Comparison of ENCODE assay signal across 8 mouse cellular contexts in the genomic region with DNA sequence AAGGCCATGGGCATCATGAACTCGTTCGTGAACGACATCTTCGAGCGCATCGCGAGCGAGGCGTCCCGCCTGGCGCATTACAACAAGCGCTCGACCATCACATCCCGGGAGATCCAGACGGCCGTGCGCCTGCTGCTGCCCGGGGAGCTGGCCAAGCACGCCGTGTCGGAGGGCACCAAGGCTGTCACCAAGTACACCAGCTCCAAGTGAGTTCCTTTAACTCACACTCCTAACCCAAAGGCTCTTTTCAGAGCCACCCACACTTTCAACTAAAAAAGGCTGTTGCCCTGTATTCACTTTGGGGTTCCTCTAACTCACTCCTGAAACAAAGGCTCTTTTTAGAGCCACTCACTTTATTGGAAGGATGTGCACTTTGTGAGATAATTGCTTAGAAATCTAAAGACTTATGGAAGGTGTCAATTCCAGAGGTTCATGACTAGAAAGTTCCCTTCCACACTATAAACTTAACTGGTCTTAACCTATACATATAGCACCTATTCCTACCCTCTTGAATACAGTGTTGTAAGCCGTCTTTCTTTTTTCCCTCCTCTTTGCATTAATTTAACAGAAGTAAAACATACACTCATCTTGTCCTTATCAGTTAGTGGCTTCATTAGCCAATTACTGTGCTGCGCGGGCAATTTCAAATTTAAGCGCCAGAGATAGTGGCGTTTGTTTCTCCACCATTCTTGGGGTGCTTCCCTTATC. TPM values are rescaled to one million over a fixed set of nuclear protein-coding genes. Genes with fewer than 3 reads are reported as not detected.
DNase-seq lines count a peak whose midpoint lies in the region; ATAC-seq lines count a peak whose summit lies in the region.
"Not testable (repeated sequence)": the region's sequence is repeated elsewhere in the genome, so short reads cannot be mapped to it uniquely, and the experiment has no call there.

No protein-coding gene starts in this region.

- H3K9me3 ChIP-seq in forebrain, embryonic 16.5 days (ENCODE audit: control insufficient read depth, low read length); hindbrain, embryonic 16.5 days (ENCODE audit: control insufficient read depth, low read length); limb, embryonic 11.5 days (ENCODE audit: control insufficient read depth, low read length); megakaryocyte, embryonic 14.5 days: not testable (repeated sequence)

- H3K27ac ChIP-seq in forebrain, embryonic 16.5 days (ENCODE audit: low read length), result peak overlapping the region; percentile 86
- peak overlapping the region; percentile 77 for H3K27ac ChIP-seq in hindbrain, embryonic 16.5 days (ENCODE audit: low read depth, low read length)
- peak overlapping the region; percentile 83 for H3K27ac ChIP-seq in limb, embryonic 11.5 days (replicated peaks; ENCODE audit: low read depth, low read length)

- H3K4me1 ChIP-seq in forebrain, embryonic 16.5 days (replicated peaks; ENCODE audit: control insufficient read depth, insufficient read depth, low read length), result peaks cover 11% of the 10 kb centered on the region
- H3K4me1 ChIP-seq in hindbrain, embryonic 16.5 days (ENCODE audit: control insufficient read depth, insufficient read depth, low read depth, low read length), result peaks cover 13% of the 10 kb centered on the region
- not testable (repeated sequence) for H3K4me1 ChIP-seq in limb, embryonic 11.5 days (ENCODE audit: control insufficient read depth, insufficient read depth, low read length)
- peaks cover 49% of the 10 kb centered on the region for H3K4me1 ChIP-seq in megakaryocyte, embryonic 14.5 days

- H3K9ac ChIP-seq in forebrain, embryonic 16.5 days (replicated peaks; ENCODE audit: low read depth, low read length), result 0 out of 2 replicates have a peak overlapping the region, but pooled peaks have one; percentile 29
- H3K9ac ChIP-seq in hindbrain, embryonic 16.5 days (ENCODE audit: low read depth, low read length), result peak overlapping the region; percentile 43
- peak overlapping the region; percentile 59 for H3K9ac ChIP-seq in limb, embryonic 11.5 days (ENCODE audit: low read length)

- H3K27me3 ChIP-seq in forebrain, embryonic 16.5 days (replicated peaks; ENCODE audit: control insufficient read depth, insufficient read depth, low read length); hindbrain, embryonic 16.5 days (replicated peaks; ENCODE audit: control insufficient read depth, insufficient read depth, low read length); limb, embryonic 11.5 days (ENCODE audit: control insufficient read depth, insufficient read depth, low read length); megakaryocyte, embryonic 14.5 days (replicated peaks): not testable (repeated sequence)

- H3K4me2 ChIP-seq in forebrain, embryonic 16.5 days (ENCODE audit: low read length), result peak overlapping the region; percentile 66
- peak overlapping the region; percentile 82 for H3K4me2 ChIP-seq in hindbrain, embryonic 16.5 days (ENCODE audit: low read length)
- H3K4me2 ChIP-seq in limb, embryonic 11.5 days (ENCODE audit: low read depth, severe bottlenecking), result peak overlapping the region; percentile 52

- peak overlapping the region; percentile 51 for H3K4me3 ChIP-seq in forebrain, embryonic 16.5 days (replicated peaks; ENCODE audit: low read length)
- peak overlapping the region; percentile 48 for H3K4me3 ChIP-seq in hindbrain, embryonic 16.5 days (ENCODE audit: low read length)
- H3K4me3 ChIP-seq in limb, embryonic 11.5 days (ENCODE audit: low read depth, low read length), result peak overlapping the region; percentile 35
- H3K4me3 ChIP-seq in megakaryocyte, embryonic 14.5 days (replicated peaks), result peak overlapping the region; percentile 85

- DNase-seq in MN1 (ENCODE audit: low spot score), result peak; percentile 50
- DNase-seq in cerebellum, postnatal 14 days, result peak; percentile 36 to 52
- DNase-seq in limb, embryonic 11.5 days (ENCODE audit: low spot score), result peak; percentile 53
- DNase-seq in retina, postnatal 1 day, result peak; percentile 79
- DNase-seq in urinary bladder, postnatal 14 days (ENCODE audit: low spot score), result peak; percentile 19

- 0% methylated on average over 8 of the region's 26 CpGs for WGBS in forebrain, embryonic 16.5 days
- under 1% methylated on average over 15 of the region's 26 CpGs for WGBS in hindbrain, embryonic 16.5 days
- under 1% methylated on average over 19 of the region's 26 CpGs for WGBS in limb, embryonic 11.5 days

- H3K36me3 ChIP-seq in forebrain, embryonic 16.5 days (ENCODE audit: control insufficient read depth, insufficient read depth); hindbrain, embryonic 16.5 days (ENCODE audit: control insufficient read depth, insufficient read depth, low read length); limb, embryonic 11.5 days (ENCODE audit: control insufficient read depth, insufficient read depth, low read length); megakaryocyte, embryonic 14.5 days (replicated peaks; ENCODE audit: low read length): not testable (repeated sequence)

- ATAC-seq in forebrain, embryonic 16.5 days; hindbrain, embryonic 16.5 days; limb, embryonic 11.5 days (ENCODE audit: insufficient number of reproducible peaks, low FRiP score, low TSS enrichment, low read depth): not testable (repeated sequence)

RNA-seq across cellular contexts. Expression of gene Hist1h2bn, which starts 0.5 kb away (rescaled TPM):
- polyA plus RNA-seq in forebrain, embryonic 16.5 days (2015; fragmentation: Nextera tagmentation; extraction: Ambion mirVana), result 0.85 and 2.3 TPM in 2 replicates
- polyA plus RNA-seq in hindbrain, embryonic 16.5 days (2015; fragmentation: Nextera tagmentation; extraction: Ambion mirVana), result not detected in 2 replicates
- polyA plus RNA-seq in limb, embryonic 11.5 days (2014; fragmentation: Nextera tagmentation; extraction: Ambion mirVana), result 1.8 and 2.6 TPM in 2 replicates
- polyA plus RNA-seq in megakaryocyte, embryonic 14.5 days (2012; ENCODE audit: insufficient read depth, low replicate concordance), result 7.1 TPM in 1 of 2 replicates, not detected in the other

RNA-seq across cellular contexts. Expression of gene Hist1h2ak, which starts 0.8 kb away (rescaled TPM):
- 12.3 and 18.7 TPM in 2 replicates for polyA plus RNA-seq in forebrain, embryonic 16.5 days (2015; fragmentation: Nextera tagmentation; extraction: Ambion mirVana)
- polyA plus RNA-seq in hindbrain, embryonic 16.5 days (2015; fragmentation: Nextera tagmentation; extraction: Ambion mirVana), result 3.3 and 4.8 TPM in 2 replicates
- 6.1 and 9.4 TPM in 2 replicates for polyA plus RNA-seq in limb, embryonic 11.5 days (2014; fragmentation: Nextera tagmentation; extraction: Ambion mirVana)
- 18.0 and 72.9 TPM in 2 replicates for polyA plus RNA-seq in megakaryocyte, embryonic 14.5 days (2012; ENCODE audit: insufficient read depth, low replicate concordance)

RNA-seq across cellular contexts. Expression of gene Hist1h4k, which starts 4.1 kb away (rescaled TPM):
- 1.5 and 1.6 TPM in 2 replicates for polyA plus RNA-seq in forebrain, embryonic 16.5 days (2015; fragmentation: Nextera tagmentation; extraction: Ambion mirVana)
- polyA plus RNA-seq in hindbrain, embryonic 16.5 days (2015; fragmentation: Nextera tagmentation; extraction: Ambion mirVana), result not detected in 2 replicates
- 3.4 and 7.1 TPM in 2 replicates for polyA plus RNA-seq in limb, embryonic 11.5 days (2014; fragmentation: Nextera tagmentation; extraction: Ambion mirVana)
- polyA plus RNA-seq in megakaryocyte, embryonic 14.5 days (2012; ENCODE audit: insufficient read depth, low replicate concordance), result 53.8 and 106 TPM in 2 replicates

RNA-seq across cellular contexts. Expression of gene Hist1h4j, which starts 19.6 kb away (rescaled TPM):
- 0.94 and 1.2 TPM in 2 replicates for polyA plus RNA-seq in forebrain, embryonic 16.5 days (2015; fragmentation: Nextera tagmentation; extraction: Ambion mirVana)
- polyA plus RNA-seq in hindbrain, embryonic 16.5 days (2015; fragmentation: Nextera tagmentation; extraction: Ambion mirVana), result 0.35 and 0.55 TPM in 2 replicates
- polyA plus RNA-seq in limb, embryonic 11.5 days (2014; fragmentation: Nextera tagmentation; extraction: Ambion mirVana), result 1.1 and 1.7 TPM in 2 replicates
- polyA plus RNA-seq in megakaryocyte, embryonic 14.5 days (2012; ENCODE audit: insufficient read depth, low replicate concordance), result 5.0 and 5.5 TPM in 2 replicates

RNA-seq across cellular contexts. Expression of gene Hist1h1b, which starts 26.0 kb away (rescaled TPM):
- 6.5 and 7.8 TPM in 2 replicates for polyA plus RNA-seq in forebrain, embryonic 16.5 days (2015; fragmentation: Nextera tagmentation; extraction: Ambion mirVana)
- polyA plus RNA-seq in hindbrain, embryonic 16.5 days (2015; fragmentation: Nextera tagmentation; extraction: Ambion mirVana), result 2.7 and 3.1 TPM in 2 replicates
- 20.0 and 21.2 TPM in 2 replicates for polyA plus RNA-seq in limb, embryonic 11.5 days (2014; fragmentation: Nextera tagmentation; extraction: Ambion mirVana)
- 3.0 TPM in 1 of 2 replicates, not detected in the other for polyA plus RNA-seq in megakaryocyte, embryonic 14.5 days (2012; ENCODE audit: insufficient read depth, low replicate concordance)

Comparison
In these comparisons a context has a peak if more than half of its experiments do, and no peak if none do; other contexts are left out.
1. DNase-seq: peak in every context shown above with its lines; median percentile 79 in retina, postnatal 1 day; 53 in limb, embryonic 11.5 days; 50 in MN1; 44 in cerebellum, postnatal 14 days; 19 in urinary bladder, postnatal 14 days.
2. H3K4me3 ChIP-seq: peak in every context shown above with its lines; median percentile 85 in megakaryocyte, embryonic 14.5 days; 51 in forebrain, embryonic 16.5 days; 48 in hindbrain, embryonic 16.5 days; 35 in limb, embryonic 11.5 days.